11 mouse cellular contexts compared by ENCODE assay signal in the genomic region with DNA sequence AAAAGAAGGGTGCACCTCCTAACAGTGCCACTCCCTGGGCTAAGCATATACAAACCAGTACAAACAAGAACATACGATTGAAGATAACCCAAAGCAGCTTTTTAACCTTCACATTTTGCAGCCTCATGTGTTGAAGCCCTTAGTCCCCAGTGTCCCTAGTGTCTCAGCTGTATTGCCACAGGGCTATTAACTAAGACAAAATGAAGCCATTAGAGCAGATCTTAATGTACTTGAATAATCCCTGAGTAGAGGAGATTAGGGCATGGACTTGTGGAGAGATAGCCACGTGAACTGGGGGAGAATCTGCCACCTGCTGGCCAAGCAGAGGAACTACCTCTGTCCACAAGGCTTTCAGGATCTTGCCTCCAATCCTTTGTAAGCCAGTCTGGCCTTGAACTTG. TPM values are rescaled to one million over a fixed set of nuclear protein-coding genes. Genes with fewer than 3 reads are reported as not detected.
DNase-seq lines count a peak whose midpoint lies in the region; ATAC-seq and TF ChIP-seq lines count a peak whose summit lies in the region.
"Not testable (repeated sequence)": the region's sequence is repeated elsewhere in the genome, so short reads cannot be mapped to it uniquely, and the experiment has no call there.
"Had no signal": no experiment of that assay in that cellular context is flagged by ENCODE, and none has a peak within 500 bp of the region (broad histone marks: within the 10 kb centered on the region; RNA-seq: fewer than 3 reads in every experiment).

No protein-coding gene starts in this region.

- H3K9ac ChIP-seq in ES-E14 (ENCODE audit: insufficient read depth, low read depth, low read length, poor library complexity, severe bottlenecking); intestine, embryonic 16.5 days (ENCODE audit: low read depth, low read length); stomach, postnatal 0 days (ENCODE audit: low read length): not testable (repeated sequence)

- not testable (repeated sequence) for DNase-seq in ES-E14 (ENCODE audit: low read depth, low spot score)
- peak; percentile 24 for DNase-seq in brain, adult 2 months (ENCODE audit: low read depth, low spot score)
- DNase-seq in embryo, embryonic 9.5 days (ENCODE audit: extremely low spot score) = peak; percentile 25
- DNase-seq in heart, adult 11 months = peak; percentile 87
- DNase-seq in lung, postnatal 10 days = peak; percentile 10
- DNase-seq in natural killer cell, adult 2 months (ENCODE audit: low spot score in 2 of 2) = peak; percentile 5 to 13
- DNase-seq in stomach, postnatal 0 days (ENCODE audit: low spot score) = peak; percentile 24

- in situ Hi-C loops in ES-E14 (cut with MboI; ENCODE audit: low sequenced_read_pairs in 2 of 2, unreplicated experiment in 2 of 2) = not testable (repeated sequence)

- H3K9me3 ChIP-seq in ES-E14 (ENCODE audit: control insufficient read depth, insufficient read depth, low read depth, low read length); intestine, embryonic 16.5 days (ENCODE audit: control insufficient read depth, low read length); stomach, postnatal 0 days (ENCODE audit: control insufficient read depth, low read length): not testable (repeated sequence)

- ATAC-seq in intestine, embryonic 16.5 days = peak; percentile 44
- peak; percentile 77 for ATAC-seq in stomach, postnatal 0 days (ENCODE audit: low FRiP score, low TSS enrichment)

- H3K4me2 ChIP-seq in intestine, embryonic 16.5 days (ENCODE audit: low read depth, low read length); stomach, postnatal 0 days (replicated peaks; ENCODE audit: low read depth): not testable (repeated sequence)

- not testable (repeated sequence) for H3K4me1 ChIP-seq in ES-E14 (ENCODE audit: control insufficient read depth in 2 of 2, insufficient read depth in 2 of 2, low read length in 2 of 2, poor library complexity in 1 of 2); intestine, embryonic 16.5 days (ENCODE audit: control insufficient read depth, insufficient read depth, low read length); stomach, postnatal 0 days (replicated peaks; ENCODE audit: control insufficient read depth, insufficient read depth)

- not testable (repeated sequence) for TF ChIP-seq EP300 in stomach, postnatal 0 days (optimal IDR thresholded peaks at IDR 0.05)

- not testable (repeated sequence) for H3K27me3 ChIP-seq in intestine, embryonic 16.5 days (replicated peaks; ENCODE audit: control insufficient read depth, insufficient read depth, low read length); stomach, postnatal 0 days (ENCODE audit: control insufficient read depth, insufficient read depth, low read length)

- H3K36me3 ChIP-seq in ES-E14 (ENCODE audit: control insufficient read depth, insufficient read depth, low read length, poor library complexity, severe bottlenecking); intestine, embryonic 16.5 days (ENCODE audit: control insufficient read depth, insufficient read depth, low read length); stomach, postnatal 0 days (ENCODE audit: control insufficient read depth, insufficient read depth, low read length): not testable (repeated sequence)

- WGBS in intestine, embryonic 16.5 days = 44% methylated on average over 2 of the region's 2 CpGs
- WGBS in stomach, postnatal 0 days = 25% methylated on average over 2 of the region's 2 CpGs

- not testable (repeated sequence) for H3K4me3 ChIP-seq in ES-E14 (ENCODE audit: insufficient read depth in 1 of 2, low read depth in 1 of 2, low read length in 2 of 2, poor library complexity in 1 of 2, severe bottlenecking in 1 of 2); intestine, embryonic 16.5 days (ENCODE audit: low read length); stomach, postnatal 0 days (ENCODE audit: low read depth, low read length)

- not testable (repeated sequence) for H3K27ac ChIP-seq in ES-E14 (ENCODE audit: insufficient read depth, low read depth, low read length, poor library complexity, severe bottlenecking); intestine, embryonic 16.5 days (ENCODE audit: low read length); stomach, postnatal 0 days (replicated peaks)

- TF ChIP-seq CTCF in stomach, postnatal 0 days (IDR thresholded peaks at IDR 0.05; ENCODE audit: low read depth) = peak; percentile 82

TF ChIP-seq in ES-E14, 5 proteins besides CTCF, POLR2A, EP300 and RAD21:
- 0 out of 2 replicates have a peak, but pooled peaks have one; percentile 12 for TF ChIP-seq ZC3H11A (IDR thresholded peaks at IDR 0.05; ENCODE audit: borderline replicate concordance, low read depth, low read length)

RNA-seq across cellular contexts. Expression of gene Ly6a, which starts 21.6 kb away (rescaled TPM):
- 10.4 and 28.8 TPM in 2 replicates for total RNA-seq in ES-E14 (2012; rRNA removed)
- 13.9 and 15.8 TPM in 2 replicates for polyA plus RNA-seq in intestine, embryonic 16.5 days (2015; fragmentation: Nextera tagmentation; extraction: Ambion mirVana)
- 23.4 and 25.5 TPM in 2 replicates for polyA plus RNA-seq in stomach, postnatal 0 days (2015; fragmentation: Nextera tagmentation; extraction: Ambion mirVana)

RNA-seq across cellular contexts. Expression of gene Ly6c1, which starts 29.2 kb away (rescaled TPM):
- total RNA-seq in ES-E14 (2012; rRNA removed) = 3.1 and 7.2 TPM in 2 replicates
- polyA plus RNA-seq in intestine, embryonic 16.5 days (2015; fragmentation: Nextera tagmentation; extraction: Ambion mirVana) = 14.7 and 18.0 TPM in 2 replicates
- polyA plus RNA-seq in stomach, postnatal 0 days (2015; fragmentation: Nextera tagmentation; extraction: Ambion mirVana) = 34.4 and 37.0 TPM in 2 replicates
- polyA plus RNA-seq: macrophage had no signal

RNA-seq across cellular contexts. Expression of gene Ly6i, which starts 36.2 kb away (rescaled TPM):
- total RNA-seq in ES-E14 (2012; rRNA removed) = not detected in 2 replicates
- not detected in 2 replicates for polyA plus RNA-seq in intestine, embryonic 16.5 days (2015; fragmentation: Nextera tagmentation; extraction: Ambion mirVana)
- polyA plus RNA-seq in stomach, postnatal 0 days (2015; fragmentation: Nextera tagmentation; extraction: Ambion mirVana) = not detected in 2 replicates
- total RNA-seq: layer of hippocampus, postnatal 10 days had no signal
- polyA plus RNA-seq: limb, embryonic 12.5 days; macrophage had no signal
